Mouse (Mus musculus) right cerebral cortex, postnatal 10 days (tissue): ENCODE measurements around the gene Klk1b8.
"Not testable (repeated sequence)": the region's sequence is repeated elsewhere in the genome, so short reads cannot be mapped to it uniquely, and the experiment has no call there.

ENCODE experiments used
- DNase-seq, 2 experiments: peaks; one replicate each; pipeline ENCODE4 v3.0.0; 2021; ENCODE audit warnings: low spot score in 2 of 2

Gene Klk1b8

GRCm38 (mm10) chr7:43995577-43995976 is 45.1 kb downstream of the Klk1b8 start, which contains the start of gene Klk1b11:
Klk1b11 (plus strand) TSS chr7:43995877.
- not testable (repeated sequence) for DNase-seq
